Mouse (Mus musculus) CH12.LX (cell line): Measurements from ENCODE around the gene Htt. TPM values are rescaled to one million over a fixed set of nuclear protein-coding genes. Genes with fewer than 3 reads are reported as not detected.

Source experiments
- DNase-seq: peaks from one replicate; pipeline ENCODE4 v3.0.0-alpha.2; 2013; ENCODE audit errors: extremely low read depth
- H3K27ac ChIP-seq: 2 replicates; pipeline ENCODE4 v1.5.1; 2012; ENCODE audit warnings: low read depth, mild to moderate bottlenecking, control low read depth, moderate library complexity; ENCODE audit not compliant: insufficient read depth
- H3K27me3 ChIP-seq: replicated peaks from 2 replicates; pipeline ENCODE3; 2012; ENCODE audit warnings: inconsistent platforms
- H3K36me3 ChIP-seq, 2 experiments: replicated peaks in 1 of 2; 2 replicates each; pipeline versions ENCODE3 to v1.6.1; 2012; ENCODE audit warnings: inconsistent platforms in 1 of 2, low read length in 1 of 2, mild to moderate bottlenecking in 1 of 2, mixed read lengths in 1 of 2, moderate library complexity in 1 of 2; ENCODE audit not compliant: control insufficient read depth in 1 of 2, insufficient read depth in 1 of 2
- H3K4me1 ChIP-seq, 2 experiments: 2 replicates each; pipeline ENCODE4 v1.6.1; 2012; ENCODE audit warnings: inconsistent platforms in 1 of 2, moderate library complexity in 1 of 2; ENCODE audit not compliant: insufficient read depth in 2 of 2, control insufficient read depth in 1 of 2
- H3K4me2 ChIP-seq: 2 replicates; pipeline ENCODE4 v1.6.1; 2012; ENCODE audit warnings: low read depth, mild to moderate bottlenecking, control low read depth; ENCODE audit not compliant: poor library complexity, insufficient read depth, severe bottlenecking
- H3K4me3 ChIP-seq, 3 experiments: fragments of 150-350 bp in 1 of 3; sonication (generic) in 1 of 3; replicated peaks in 1 of 3; 2 replicates each; pipeline versions ENCODE3 to v1.5.1; 2011 to 2012; ENCODE audit warnings: low read depth in 2 of 3, low read length in 2 of 3, mild to moderate bottlenecking in 2 of 3, moderate library complexity in 2 of 3, control low read depth in 1 of 3, improper control_type of control experiment in 1 of 3, inconsistent platforms in 1 of 3, mixed read lengths in 1 of 3; ENCODE audit not compliant: poor library complexity in 1 of 3
- H3K79me2 ChIP-seq: replicated peaks from 2 replicates; pipeline ENCODE4 v1.6.1; 2012; ENCODE audit warnings: mild to moderate bottlenecking, moderate library complexity; ENCODE audit not compliant: control insufficient read depth, poor library complexity, insufficient read depth, severe bottlenecking; ENCODE audit errors: extremely low read depth
- H3K9ac ChIP-seq: 2 replicates; pipeline ENCODE4 v1.6.1; 2012; ENCODE audit warnings: low read depth, mild to moderate bottlenecking, control low read depth, moderate library complexity; ENCODE audit not compliant: insufficient read depth
- H3K9me3 ChIP-seq: replicated peaks from 2 replicates; pipeline ENCODE3; 2012; ENCODE audit warnings: low read length, inconsistent platforms, mixed read lengths
- CHD1 ChIP-seq: IDR thresholded peaks from 2 replicates; pipeline ENCODE4 v1.6.1; 2012; ENCODE audit warnings: low read depth, low read length, improper control_type of control experiment, inconsistent platforms
- EP300 ChIP-seq: IDR thresholded peaks from 2 replicates; pipeline ENCODE4 v1.6.1; 2011; ENCODE audit warnings: low read length, improper control_type of control experiment
- ETS1 ChIP-seq: conservative IDR thresholded peaks from 2 replicates; pipeline ENCODE4 v1.6.1; 2012; ENCODE audit warnings: low read depth, mild to moderate bottlenecking, inconsistent platforms, low read length, improper control_type of control experiment, moderate library complexity
- HCFC1 ChIP-seq: IDR thresholded peaks from 2 replicates; pipeline ENCODE4 v1.6.1; 2012; ENCODE audit warnings: low read depth, mild to moderate bottlenecking, inconsistent platforms, low read length, improper control_type of control experiment
- IRF4 ChIP-seq: IDR thresholded peaks from 2 replicates; pipeline ENCODE4 v1.6.1; 2014; ENCODE audit warnings: low read depth, mild to moderate bottlenecking, inconsistent platforms, low read length, improper control_type of control experiment
- JUN ChIP-seq: IDR thresholded peaks from 2 replicates; pipeline ENCODE4 v1.6.1; 2011; ENCODE audit warnings: low read depth, mild to moderate bottlenecking, low read length, improper control_type of control experiment, moderate library complexity; ENCODE audit not compliant: insufficient read depth
- MEF2A ChIP-seq: IDR thresholded peaks from 2 replicates; pipeline ENCODE4 v1.6.1; 2014; ENCODE audit warnings: low read depth, mild to moderate bottlenecking, inconsistent platforms, low read length, improper control_type of control experiment, borderline replicate concordance
- MYC ChIP-seq: IDR thresholded peaks from 2 replicates; pipeline ENCODE4 v1.6.1; 2011; ENCODE audit warnings: low read depth, mild to moderate bottlenecking, improper control_type of control experiment, low read length
- NELFE ChIP-seq: IDR thresholded peaks from 2 replicates; pipeline ENCODE4 v1.6.1; 2011; ENCODE audit warnings: low read depth, low read length, improper control_type of control experiment
- NRF1 ChIP-seq: IDR thresholded peaks from 2 replicates; pipeline ENCODE4 v1.6.1; 2014; ENCODE audit warnings: low read depth, mild to moderate bottlenecking, inconsistent platforms, low read length, improper control_type of control experiment, moderate library complexity
- PAX5 ChIP-seq: IDR thresholded peaks from 2 replicates; pipeline ENCODE4 v1.6.1; 2012; ENCODE audit warnings: low read length, inconsistent platforms, mixed read lengths
- POLR2AphosphoS2 ChIP-seq: IDR thresholded peaks from 2 replicates; pipeline ENCODE4 v1.6.1; 2011; ENCODE audit warnings: low read depth, low read length, improper control_type of control experiment
- SMC3 ChIP-seq: IDR thresholded peaks from 2 replicates; pipeline ENCODE4 v1.6.1; 2011; ENCODE audit warnings: low read depth, low read length, improper control_type of control experiment
- TBP ChIP-seq: conservative IDR thresholded peaks from 2 replicates; pipeline ENCODE4 v1.6.1; 2011; ENCODE audit warnings: low read depth, low read length, improper control_type of control experiment
- ZMIZ1 ChIP-seq: IDR thresholded peaks from 2 replicates; pipeline ENCODE4 v1.6.1; 2012; ENCODE audit warnings: low read depth, mild to moderate bottlenecking, inconsistent platforms, low read length, improper control_type of control experiment
- dilution Hi-C: fragments of 300-500 bp; cut with MboI; formaldehyde crosslinking; loops from 2 replicates; pipeline ENCODE4 v1.14.3; 2020; ENCODE audit warnings: low sequenced_read_pairs; ENCODE audit not compliant: extremely low pct_unique_long_range_greater_than_20kb, extremely low pct_ligation_motif_present
- in situ Hi-C: fragments of 300-500 bp; cut with MboI; formaldehyde crosslinking; loops from 3 replicates; pipeline ENCODE4 v1.14.3; 2019; ENCODE audit warnings: low sequenced_read_pairs, low pct_ligation_motif_present, low pct_unique_long_range_greater_than_20kb, mixed read lengths
- polyA plus RNA-seq: library from polyadenylated mRNA; unstranded; fragments of >175 nt; gene quantifications from 2 replicates; pipeline ENCODE4 v1.2.1, GENCODE M21; 2012; ENCODE audit warnings: low read depth; ENCODE audit not compliant: insufficient read length
- total RNA-seq, 2 experiments: library from RNA; depleted of rRNA; stranded (reverse); fragments of 300-350 nt in 1 of 2; fragments of >200 nt in 1 of 2; gene quantifications; 2 replicates each; pipeline ENCODE4 v1.2.3; 2012 to 2014

Htt gene
- total and polyA plus RNA-seq, 3 experiments, result 10.2 to 18.1 (median 18.1) TPM

DNA sequence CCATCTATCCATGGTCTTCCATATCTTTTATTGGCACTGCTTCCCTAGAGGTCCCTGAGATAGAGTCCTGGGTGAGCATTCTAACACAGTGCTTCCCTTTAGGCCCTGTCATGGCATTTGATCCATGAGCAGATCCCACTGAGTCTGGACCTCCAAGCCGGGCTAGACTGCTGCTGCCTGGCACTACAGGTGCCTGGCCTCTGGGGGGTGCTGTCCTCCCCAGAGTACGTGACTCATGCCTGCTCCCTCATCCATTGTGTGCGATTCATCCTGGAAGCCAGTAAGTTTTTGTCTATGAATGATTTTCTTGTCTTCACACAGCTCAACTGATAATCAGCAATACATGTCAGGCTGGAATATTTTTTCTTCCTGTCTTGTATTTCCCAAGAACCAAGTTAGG is 123.7 kb downstream of the Htt start:
- Histone ChIP-seq H3K4me3 (no peak overlapping the region), H3K27me3 (no peaks in the 10 kb centered on the region), H3K36me3 (peaks cover 54 to 84% of the 10 kb centered on the region in 2 experiments), H3K79me2 (no peaks in the 10 kb centered on the region), H3K4me2 (no peak overlapping the region), H3K9ac (no peak overlapping the region), H3K27ac (no peak overlapping the region), H3K9me3 (no peaks in the 10 kb centered on the region), H3K4me1 (no peaks in the 10 kb centered on the region)
- no peak for DNase-seq
- no peak for TF ChIP-seq ETS1
- in situ Hi-C loops, result no loop called here
- dilution Hi-C loops, result no loop called here

DNA sequence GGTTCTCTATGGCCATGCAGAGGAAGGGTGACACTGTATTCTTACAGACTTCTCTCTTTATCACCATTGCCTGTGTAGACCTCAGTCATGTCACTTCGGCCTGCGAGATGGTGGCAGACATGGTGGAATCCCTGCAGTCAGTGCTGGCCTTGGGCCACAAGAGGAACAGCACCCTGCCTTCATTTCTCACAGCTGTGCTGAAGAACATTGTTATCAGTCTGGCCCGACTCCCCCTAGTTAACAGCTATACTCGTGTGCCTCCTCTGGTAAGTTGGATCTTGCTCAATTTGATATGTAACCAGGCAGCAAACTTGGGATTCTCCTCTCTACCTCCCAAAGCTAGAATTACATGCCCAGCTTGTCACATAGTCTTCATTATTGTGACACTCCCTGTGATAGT is 127.7 kb downstream of the Htt start:
- Histone ChIP-seq H3K79me2 (no peaks in the 10 kb centered on the region), H3K4me3 (no peak overlapping the region), H3K9ac (no peak overlapping the region), H3K9me3 (no peaks in the 10 kb centered on the region), H3K36me3 (peaks cover 47 to 90% of the 10 kb centered on the region in 2 experiments), H3K27ac (no peak overlapping the region), H3K4me1 (no peaks in the 10 kb centered on the region), H3K4me2 (no peak overlapping the region), H3K27me3 (no peaks in the 10 kb centered on the region)
- in situ Hi-C loops, result no loop called here
- dilution Hi-C loops, result no loop called here
- TF ChIP-seq NELFE (no peak), TBP (no peak), CHD1 (no peak), IRF4 (no peak), NRF1 (no peak), SMC3 (no peak), ZMIZ1 (no peak)
- no peak for DNase-seq

DNA sequence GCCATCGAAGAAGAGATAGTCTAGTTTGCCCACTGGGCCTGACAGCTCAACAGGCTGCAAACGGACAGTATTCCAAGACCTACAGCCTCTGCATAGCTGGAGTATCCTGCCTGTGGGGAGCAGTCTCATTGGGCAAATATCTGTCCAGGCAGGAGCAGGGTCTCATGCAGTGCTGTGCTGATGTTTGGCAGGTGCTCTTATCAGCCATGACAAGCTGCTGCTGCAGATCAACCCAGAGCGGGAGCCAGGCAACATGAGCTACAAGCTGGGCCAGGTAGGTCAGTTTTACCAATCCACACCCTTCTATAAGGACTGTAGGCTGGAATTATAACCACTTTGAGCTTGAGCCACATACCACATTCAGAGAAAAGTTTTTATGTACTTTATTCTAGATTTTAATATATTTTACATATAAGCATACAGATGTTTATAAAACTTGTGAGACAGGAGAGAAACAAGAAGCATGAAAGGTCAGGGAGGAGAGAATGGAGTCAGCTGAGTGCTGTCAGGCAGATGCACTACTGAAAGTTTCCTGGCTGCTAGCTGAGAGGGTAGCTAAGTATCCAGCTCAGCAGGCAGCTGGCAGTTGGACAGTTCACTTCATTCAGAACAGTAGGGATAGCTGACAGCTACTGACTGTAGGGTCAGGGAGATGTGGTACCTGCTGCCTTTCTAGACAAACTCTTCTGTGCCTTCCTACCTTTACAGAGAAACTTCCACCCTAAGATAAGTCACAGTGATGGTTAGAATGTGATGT is 135.3 kb downstream of the Htt start:
- Histone ChIP-seq H3K9me3 (no peaks in the 10 kb centered on the region), H3K36me3 (peaks cover 69 to 96% of the 10 kb centered on the region in 2 experiments), H3K4me1 (no peaks in the 10 kb centered on the region), H3K79me2 (no peaks in the 10 kb centered on the region), H3K9ac (no peak overlapping the region), H3K27me3 (no peaks in the 10 kb centered on the region), H3K4me2 (no peak overlapping the region), H3K27ac (no peak overlapping the region), H3K4me3 (no peak overlapping the region)
- DNase-seq, result no peak
- dilution Hi-C loops (no loop called here), in situ Hi-C loops (no loop called here)
- TF ChIP-seq TBP, result no peak
- TF ChIP-seq JUN, result no peak
- no peak for TF ChIP-seq SMC3
- TF ChIP-seq POLR2AphosphoS2, result no peak
- TF ChIP-seq HCFC1, result no peak
- no peak for TF ChIP-seq EP300
- TF ChIP-seq MYC, result no peak
- no peak for TF ChIP-seq NRF1
- no peak for TF ChIP-seq PAX5
- no peak for TF ChIP-seq MEF2A
